Mouse (Mus musculus) limb, embryonic 14.5 days (tissue): Measurements from ENCODE around the gene Lrrk1. TPM values are rescaled to one million over a fixed set of nuclear protein-coding genes. Genes with fewer than 3 reads are reported as not detected.

Experiments used
- ATAC-seq: fragments of 200-750 bp; cut with Nextera tagmentation; 2 replicates; pipeline ENCODE4 v1.8.0; 2017; ENCODE audit warnings: low read depth, moderate number of reproducible peaks, moderate TSS enrichment; ENCODE audit not compliant: low FRiP score
- DNase-seq: peaks from one replicate; pipeline ENCODE4 v3.0.0-alpha.2; 2015; ENCODE audit warnings: low spot score
- H3K27ac ChIP-seq: fragments of 300-500 bp; sonication (generic); replicated peaks from 2 replicates; pipeline ENCODE4 v1.5.1; 2014; ENCODE audit warnings: low read depth, mild to moderate bottlenecking, low read length, moderate library complexity, mixed read lengths
- H3K27me3 ChIP-seq: fragments of 300-500 bp; sonication (generic); 2 replicates; pipeline ENCODE4 v1.6.1; 2014; ENCODE audit warnings: low read length, mixed read lengths; ENCODE audit not compliant: control insufficient read depth, insufficient read depth
- H3K36me3 ChIP-seq: fragments of 300-500 bp; sonication (generic); 2 replicates; pipeline ENCODE4 v1.6.1; 2014; ENCODE audit warnings: mild to moderate bottlenecking, low read length, moderate library complexity, mixed read lengths; ENCODE audit not compliant: control insufficient read depth, insufficient read depth
- H3K4me1 ChIP-seq: fragments of 300-500 bp; sonication (generic); 2 replicates; pipeline ENCODE4 v1.6.1; 2014; ENCODE audit warnings: antibody characterized with exemption, low read length, mixed read lengths; ENCODE audit not compliant: control insufficient read depth, insufficient read depth
- H3K4me2 ChIP-seq: fragments of 300-500 bp; sonication (generic); replicated peaks from 2 replicates; pipeline ENCODE4 v1.6.1; 2014; ENCODE audit warnings: low read depth, mild to moderate bottlenecking, low read length, moderate library complexity; ENCODE audit not compliant: severe bottlenecking
- H3K4me3 ChIP-seq: fragments of 300-500 bp; sonication (generic); replicated peaks from 2 replicates; pipeline ENCODE4 v1.5.1; 2014; ENCODE audit warnings: low read length
- H3K9ac ChIP-seq: fragments of 300-500 bp; sonication (generic); 2 replicates; pipeline ENCODE4 v1.6.1; 2014; ENCODE audit warnings: mild to moderate bottlenecking, low read depth, low read length, moderate library complexity; ENCODE audit not compliant: severe bottlenecking
- H3K9me3 ChIP-seq: fragments of 300-500 bp; sonication (generic); 2 replicates; pipeline ENCODE4 v1.6.1; 2016; ENCODE audit warnings: low read length; ENCODE audit not compliant: control insufficient read depth
- POLR2A ChIP-seq: fragments of 200-500 bp; IDR thresholded peaks from 2 replicates; pipeline ENCODE4 v1.8.0; 2012; ENCODE audit warnings: inconsistent platforms, mild to moderate bottlenecking, moderate library complexity, borderline replicate concordance; ENCODE audit not compliant: insufficient read depth, insufficient read length; ENCODE audit errors: extremely low read depth
- WGBS: fragments of 180-500 bp; shearing (Covaris S2); extraction: QIAGEN DNeasy Blood & Tissue Kit; methylation state at CpG from one replicate; pipeline ENCODE4 v1.1.7; 2014; 5-methylcytosine and 5-hydroxymethylcytosine counted together
- polyA plus RNA-seq, 2 experiments: library from polyadenylated mRNA; depleted of rRNA in 1 of 2; stranded (reverse) in 1 of 2; unstranded in 1 of 2; fragments of >200 nt; fragmentation: Nextera tagmentation in 1 of 2; extraction: Ambion mirVana in 1 of 2; gene quantifications; 2 replicates each; pipeline versions ENCODE4 v1.2.1 to v1.2.3; 2012 to 2014

The Lrrk1 gene
- polyA plus RNA-seq, 2 experiments: 13.1 to 16.1 TPM

GRCm38 (mm10) chr7:66418981-66419380 lies 30.8 kb upstream of the Lrrk1 start:
- 53% methylated on average over 12 of the region's 12 CpGs for WGBS
- H3K27me3 ChIP-seq: no peaks in the 10 kb centered on the region
- H3K4me3 ChIP-seq: no peak overlapping the region
- no peak overlapping the region for H3K9ac ChIP-seq
- no peaks in the 10 kb centered on the region for H3K4me1 ChIP-seq
- ATAC-seq (no peak), DNase-seq (no peak)
- no peak overlapping the region for H3K27ac ChIP-seq
- TF ChIP-seq POLR2A: no peak
- no peaks in the 10 kb centered on the region for H3K9me3 ChIP-seq
- no peak overlapping the region for H3K4me2 ChIP-seq
- no peaks in the 10 kb centered on the region for H3K36me3 ChIP-seq

GRCm38 (mm10) chr7:66416829-66417228 lies 28.7 kb upstream of the Lrrk1 start:
- Histone ChIP-seq H3K36me3 (no peaks in the 10 kb centered on the region), H3K9me3 (no peaks in the 10 kb centered on the region), H3K4me1 (no peaks in the 10 kb centered on the region), H3K27me3 (no peaks in the 10 kb centered on the region), H3K9ac (no peak overlapping the region), H3K27ac (no peak overlapping the region), H3K4me3 (no peak overlapping the region), H3K4me2 (no peak overlapping the region)
- TF ChIP-seq POLR2A: no peak
- 71% methylated on average over 4 of the region's 4 CpGs for WGBS
- ATAC-seq (no peak), DNase-seq (no peak)

- H3K4me2 ChIP-seq: no peak overlapping the region
- 82% methylated on average over 7 of the region's 7 CpGs for WGBS
- H3K27me3 ChIP-seq: no peaks in the 10 kb centered on the region
- no peak for TF ChIP-seq POLR2A
- no peak overlapping the region for H3K9ac ChIP-seq
- H3K4me1 ChIP-seq: no peaks in the 10 kb centered on the region
- no peaks in the 10 kb centered on the region for H3K9me3 ChIP-seq
- H3K27ac ChIP-seq: no peak overlapping the region
- H3K36me3 ChIP-seq: no peaks in the 10 kb centered on the region
- no peak overlapping the region for H3K4me3 ChIP-seq
- no peak for DNase-seq
- no peak for ATAC-seq
These were observed 24.9 kb upstream of the Lrrk1 start for GRCm38 (mm10) chr7:66413093-66413492.

- TF ChIP-seq POLR2A: no peak
- H3K27ac ChIP-seq: no peak overlapping the region
- no peak overlapping the region for H3K4me3 ChIP-seq
- H3K4me2 ChIP-seq: no peak overlapping the region
- H3K9me3 ChIP-seq: no peaks in the 10 kb centered on the region
- peak; percentile 55 for DNase-seq
- no peak overlapping the region for H3K9ac ChIP-seq
- no peaks in the 10 kb centered on the region for H3K27me3 ChIP-seq
- WGBS: 68% methylated on average over 6 of the region's 6 CpGs
- no peaks in the 10 kb centered on the region for H3K36me3 ChIP-seq
- no peak for ATAC-seq
- H3K4me1 ChIP-seq: peaks cover 15% of the 10 kb centered on the region
These were observed 21.3 kb upstream of the Lrrk1 start for GRCm38 (mm10) chr7:66409433-66409832.

GRCm38 (mm10) chr7:66406971-66407370 lies 18.8 kb upstream of the Lrrk1 start:
- no peaks in the 10 kb centered on the region for H3K27me3 ChIP-seq
- no peaks in the 10 kb centered on the region for H3K36me3 ChIP-seq
- no peak overlapping the region for H3K27ac ChIP-seq
- WGBS: 61% methylated on average over 8 of the region's 8 CpGs
- H3K4me3 ChIP-seq: no peak overlapping the region
- TF ChIP-seq POLR2A: no peak
- DNase-seq (no peak), ATAC-seq (no peak)
- H3K9ac ChIP-seq: no peak overlapping the region
- H3K4me2 ChIP-seq: no peak overlapping the region
- no peaks in the 10 kb centered on the region for H3K9me3 ChIP-seq
- peaks cover 24% of the 10 kb centered on the region for H3K4me1 ChIP-seq
